Mouse (Mus musculus) midbrain, embryonic 13.5 days (tissue): Measurements from ENCODE around the gene Vps13c. TPM values are rescaled to one million over a fixed set of nuclear protein-coding genes. Genes with fewer than 3 reads are reported as not detected.

ENCODE experiments used
- ATAC-seq: fragments of 200-750 bp; cut with Nextera tagmentation; 2 replicates; pipeline ENCODE4 v1.8.0; 2017; ENCODE audit warnings: mild to moderate bottlenecking, moderate TSS enrichment, moderate library complexity
- H3K27ac ChIP-seq: fragments of 300-500 bp; sonication (generic); 2 replicates; pipeline ENCODE4 v1.5.1; 2015; ENCODE audit warnings: inconsistent platforms, mild to moderate bottlenecking, moderate library complexity
- H3K27me3 ChIP-seq: fragments of 300-500 bp; sonication (generic); 2 replicates; pipeline ENCODE4 v1.6.1; 2015; ENCODE audit warnings: mild to moderate bottlenecking, inconsistent platforms
- H3K36me3 ChIP-seq: fragments of 300-500 bp; sonication (generic); 2 replicates; pipeline ENCODE4 v1.6.1; 2015; ENCODE audit warnings: mild to moderate bottlenecking, inconsistent platforms
- H3K4me1 ChIP-seq: fragments of 300-500 bp; sonication (generic); replicated peaks from 2 replicates; pipeline ENCODE4 v1.6.1; 2015; ENCODE audit warnings: inconsistent platforms
- H3K4me2 ChIP-seq: fragments of 300-500 bp; sonication (generic); replicated peaks from 2 replicates; pipeline ENCODE4 v1.6.1; 2015; ENCODE audit warnings: moderate library complexity, mild to moderate bottlenecking, inconsistent platforms
- H3K4me3 ChIP-seq: fragments of 300-500 bp; sonication (generic); replicated peaks from 2 replicates; pipeline ENCODE4 v1.5.1; 2015; ENCODE audit warnings: mild to moderate bottlenecking, inconsistent platforms
- H3K9ac ChIP-seq: fragments of 300-500 bp; sonication (generic); replicated peaks from 2 replicates; pipeline ENCODE4 v1.6.1; 2015; ENCODE audit warnings: mild to moderate bottlenecking, inconsistent platforms
- H3K9me3 ChIP-seq: fragments of 300-500 bp; sonication (generic); 2 replicates; pipeline ENCODE4 v1.6.1; 2016; ENCODE audit warnings: mild to moderate bottlenecking, inconsistent platforms
- WGBS: fragments of 180-500 bp; shearing (Covaris S2); methylation state at CpG from one replicate; pipeline ENCODE4 v1.1.7; 2015; 5-methylcytosine and 5-hydroxymethylcytosine counted together
- polyA plus RNA-seq: library from polyadenylated mRNA; unstranded; fragments of >200 nt; fragmentation: Nextera tagmentation; extraction: Ambion mirVana; gene quantifications from 2 replicates; pipeline ENCODE4 v1.2.1, GENCODE M21; 2015

Gene Vps13c
- polyA plus RNA-seq, 1 experiment from 2014 or later = 10.0 TPM

DNA sequence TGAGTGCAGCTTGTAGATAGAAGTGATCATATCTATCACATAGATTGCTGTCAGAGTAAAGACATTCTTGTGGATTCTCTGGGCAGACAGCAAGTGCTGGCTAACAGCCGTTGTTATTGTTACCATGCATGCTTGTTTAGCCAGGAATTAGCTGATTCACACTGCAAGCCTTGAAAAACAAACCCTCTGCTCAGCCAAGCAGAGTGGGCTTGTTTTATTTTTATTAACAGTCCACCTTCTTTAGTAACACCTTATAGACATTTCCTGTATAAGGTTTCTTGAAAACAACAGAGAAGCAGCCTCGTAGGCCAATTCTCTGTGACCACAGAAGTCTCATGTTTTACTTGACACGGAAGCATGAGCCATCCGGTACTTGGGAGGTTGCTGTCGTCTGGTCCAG lies 5.7 kb upstream of the Vps13c start:
- no peak overlapping the region for H3K4me2 ChIP-seq
- no peak for ATAC-seq
- no peak overlapping the region for H3K27ac ChIP-seq
- no peaks in the 10 kb centered on the region for H3K9me3 ChIP-seq
- no peak overlapping the region for H3K4me3 ChIP-seq
- H3K9ac ChIP-seq = no peak overlapping the region
- peaks cover 41% of the 10 kb centered on the region for H3K27me3 ChIP-seq
- peaks cover 20% of the 10 kb centered on the region for H3K4me1 ChIP-seq
- H3K36me3 ChIP-seq = no peaks in the 10 kb centered on the region
- WGBS = 88% methylated on average over 5 of the region's 5 CpGs

DNA sequence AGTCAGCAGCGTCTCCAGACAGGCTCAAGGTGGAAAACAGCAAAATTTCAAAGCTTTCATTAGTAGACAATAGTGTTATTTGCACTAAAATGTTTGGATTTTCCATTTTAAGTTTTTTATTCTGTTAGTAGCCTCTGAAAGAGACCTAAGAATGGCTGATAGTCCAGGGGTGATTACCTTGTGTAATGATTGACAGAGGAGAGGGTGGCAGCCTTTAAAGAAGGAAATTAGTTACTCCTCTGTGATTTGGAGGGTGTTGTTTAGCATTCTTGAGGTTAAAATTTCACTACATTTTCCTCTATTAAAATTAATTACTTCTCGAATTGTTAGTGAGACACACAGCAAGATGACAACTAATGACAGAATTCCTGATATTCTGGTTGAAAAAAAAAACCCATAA lies 2.9 kb upstream of the Vps13c start:
- no peak for ATAC-seq
- Histone ChIP-seq H3K9me3 (no peaks in the 10 kb centered on the region), H3K27ac (no peak overlapping the region), H3K27me3 (peaks cover 14% of the 10 kb centered on the region), H3K9ac (no peak overlapping the region), H3K4me2 (no peak overlapping the region), H3K4me1 (peaks cover 20% of the 10 kb centered on the region), H3K36me3 (no peaks in the 10 kb centered on the region), H3K4me3 (no peak overlapping the region)
- WGBS = 77% methylated on average over 2 of the region's 2 CpGs

DNA sequence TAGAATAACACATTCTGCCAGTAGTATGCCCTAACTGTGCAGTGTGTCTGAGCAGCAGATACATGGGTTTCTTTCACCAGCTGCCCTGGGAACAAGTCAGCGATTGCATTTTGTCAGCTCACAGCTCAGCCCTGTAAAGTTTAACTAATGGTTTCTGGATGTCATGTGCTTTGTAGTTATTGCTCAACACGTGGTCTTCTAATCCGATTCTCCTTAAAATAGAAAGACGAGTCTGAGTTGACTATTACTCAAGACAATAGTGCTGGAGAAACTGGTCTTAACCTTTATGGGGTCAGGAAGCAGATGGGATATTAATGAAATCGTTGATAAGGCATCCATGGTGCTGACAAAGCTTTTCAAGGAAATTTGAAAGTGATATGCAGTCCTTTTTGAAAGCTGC lies 2.6 kb downstream of the Vps13c start:
- Histone ChIP-seq H3K4me3 (no peak overlapping the region), H3K36me3 (0 out of 2 replicates have a peak, but pooled peaks cover 3% of the 10 kb centered on the region), H3K27ac (no peak overlapping the region), H3K9me3 (no peaks in the 10 kb centered on the region), H3K4me1 (peaks cover 18% of the 10 kb centered on the region), H3K4me2 (no peak overlapping the region), H3K27me3 (no peaks in the 10 kb centered on the region), H3K9ac (no peak overlapping the region)
- WGBS = 79% methylated on average over 5 of the region's 5 CpGs
- ATAC-seq = no peak

DNA sequence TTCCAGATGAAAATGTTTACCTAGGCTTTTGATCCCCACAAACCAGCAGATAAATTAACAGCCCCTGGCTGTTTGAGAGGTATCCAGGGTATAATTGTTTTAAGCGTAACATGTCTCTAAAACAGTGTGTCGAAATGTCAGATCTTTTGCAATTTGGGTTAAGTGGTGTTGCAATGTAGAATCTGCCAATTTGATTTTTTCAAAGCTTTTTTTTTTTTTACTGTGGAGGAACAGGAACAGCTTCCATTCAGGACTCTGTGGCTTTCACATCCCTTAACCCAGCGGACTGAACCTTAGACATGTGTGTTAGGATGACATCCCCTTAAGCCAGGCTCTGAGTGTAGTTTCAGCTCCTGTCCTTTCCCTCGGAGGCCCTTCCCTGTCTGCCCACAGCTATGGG lies 4.8 kb downstream of the Vps13c start:
- 88% methylated on average over 4 of the region's 4 CpGs for WGBS
- no peak for ATAC-seq

DNA sequence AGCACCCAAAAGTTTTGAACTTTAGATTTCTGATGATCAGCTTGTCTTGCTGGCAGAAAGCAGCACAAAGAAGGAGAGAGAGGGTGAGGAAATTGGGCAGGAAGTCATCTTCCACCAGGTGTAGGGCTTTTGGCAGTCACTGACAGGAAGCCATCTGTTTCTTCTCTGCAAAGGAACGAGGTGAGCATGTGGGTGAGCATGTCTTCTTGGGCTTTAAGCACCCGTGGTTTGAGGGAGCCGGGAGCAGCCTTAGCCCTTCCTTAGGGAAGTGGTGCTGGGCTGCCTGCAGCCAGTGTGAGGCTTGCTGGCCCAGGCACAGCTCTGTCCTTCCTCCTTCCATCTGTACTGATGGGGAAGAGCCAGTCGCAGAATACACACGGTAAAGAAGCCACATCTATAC lies 5.5 kb downstream of the Vps13c start:
- no peaks in the 10 kb centered on the region for H3K27me3 ChIP-seq
- ATAC-seq = no peak
- peaks cover 16% of the 10 kb centered on the region for H3K4me1 ChIP-seq
- no peak overlapping the region for H3K27ac ChIP-seq
- 94% methylated on average over 5 of the region's 5 CpGs for WGBS
- H3K4me3 ChIP-seq = no peak overlapping the region
- no peak overlapping the region for H3K4me2 ChIP-seq
- 0 out of 2 replicates have a peak, but pooled peaks cover 3% of the 10 kb centered on the region for H3K36me3 ChIP-seq
- no peaks in the 10 kb centered on the region for H3K9me3 ChIP-seq
- no peak overlapping the region for H3K9ac ChIP-seq

More for the DNA sequence above, 4.8 kb downstream of the Vps13c start:
- no peak overlapping the region for H3K9ac ChIP-seq
- no peaks in the 10 kb centered on the region for H3K9me3 ChIP-seq
- no peak overlapping the region for H3K27ac ChIP-seq
- peaks cover 18% of the 10 kb centered on the region for H3K4me1 ChIP-seq
- 0 out of 2 replicates have a peak, but pooled peaks cover 3% of the 10 kb centered on the region for H3K36me3 ChIP-seq
- H3K27me3 ChIP-seq = no peaks in the 10 kb centered on the region
- H3K4me3 ChIP-seq = no peak overlapping the region
- H3K4me2 ChIP-seq = no peak overlapping the region

DNA sequence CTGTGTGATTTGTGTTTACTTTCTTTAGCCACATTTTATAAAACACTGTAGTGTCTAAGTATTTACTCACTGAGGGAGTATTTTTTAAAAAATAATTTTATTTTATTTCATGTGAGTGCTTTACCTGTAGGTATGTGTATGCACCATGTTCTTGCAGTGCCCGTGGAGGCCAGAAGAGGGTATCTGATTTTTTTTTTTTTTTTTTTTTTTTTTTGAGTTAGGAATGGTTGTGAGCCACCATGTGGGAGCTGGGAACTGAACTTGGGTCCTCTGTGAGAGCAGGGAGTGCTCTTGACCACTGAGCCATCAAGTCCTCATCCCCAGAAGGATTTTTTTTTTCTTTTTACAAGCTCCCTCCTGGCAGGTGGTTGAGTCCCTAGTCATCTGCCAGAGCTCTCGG lies 5.9 kb downstream of the Vps13c start:
- no peaks in the 10 kb centered on the region for H3K27me3 ChIP-seq
- no peak overlapping the region for H3K4me2 ChIP-seq
- H3K27ac ChIP-seq = no peak overlapping the region
- no peak overlapping the region for H3K4me3 ChIP-seq
- 94% methylated on average over 2 of the region's 2 CpGs for WGBS
- no peak overlapping the region for H3K9ac ChIP-seq
- 0 out of 2 replicates have a peak, but pooled peaks cover 3% of the 10 kb centered on the region for H3K36me3 ChIP-seq
- ATAC-seq = no peak
- peaks cover 12% of the 10 kb centered on the region for H3K4me1 ChIP-seq
- no peaks in the 10 kb centered on the region for H3K9me3 ChIP-seq

DNA sequence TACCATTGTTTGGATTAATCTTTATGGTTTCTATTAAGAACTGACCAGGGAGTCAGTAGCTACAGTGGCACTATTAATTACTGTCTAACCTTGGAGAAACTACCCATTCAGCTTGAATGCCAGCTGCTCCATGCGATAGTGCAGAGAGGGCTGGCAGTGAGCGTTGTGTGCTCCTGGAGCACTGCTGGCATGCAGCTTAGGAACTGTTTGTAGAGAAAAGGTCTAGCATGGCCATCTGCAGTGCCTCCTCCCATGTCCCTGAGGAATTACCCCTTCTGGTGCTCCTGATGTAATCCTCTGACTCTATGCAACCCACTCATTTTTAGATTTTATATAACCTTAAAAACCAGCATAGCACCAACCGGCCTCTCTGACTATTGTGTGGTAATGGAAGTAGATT lies 7.4 kb downstream of the Vps13c start:
- Histone ChIP-seq H3K4me2 (no peak overlapping the region), H3K27me3 (no peaks in the 10 kb centered on the region), H3K4me3 (no peak overlapping the region), H3K27ac (no peak overlapping the region), H3K9ac (no peak overlapping the region), H3K9me3 (no peaks in the 10 kb centered on the region), H3K36me3 (0 out of 2 replicates have a peak, but pooled peaks cover 3% of the 10 kb centered on the region), H3K4me1 (no peaks in the 10 kb centered on the region)
- WGBS = 91% methylated on average over 3 of the region's 3 CpGs
- ATAC-seq = no peak

DNA sequence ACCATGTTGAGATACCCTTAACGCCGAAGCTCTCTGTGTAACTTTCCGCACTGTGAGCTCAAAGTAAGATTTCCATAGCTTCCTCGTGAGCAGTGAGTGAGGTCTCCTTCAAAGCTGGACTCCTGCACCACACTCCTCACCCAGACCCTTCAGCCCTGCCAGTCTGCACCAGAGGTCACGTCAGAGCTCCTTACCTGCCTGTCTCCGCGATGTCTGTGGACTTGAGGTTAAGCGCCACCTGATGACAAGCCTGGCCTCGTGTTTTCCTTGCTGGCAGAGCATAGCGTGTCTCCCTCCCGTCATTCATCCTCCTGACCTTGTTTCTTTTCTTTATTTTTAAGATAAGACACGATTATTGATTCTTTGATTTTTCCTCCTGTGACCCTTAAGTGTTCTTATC lies 9.2 kb downstream of the Vps13c start:
- Histone ChIP-seq H3K27me3 (no peaks in the 10 kb centered on the region), H3K9ac (no peak overlapping the region), H3K4me3 (no peak overlapping the region), H3K36me3 (0 out of 2 replicates have a peak, but pooled peaks cover 6% of the 10 kb centered on the region), H3K4me1 (no peaks in the 10 kb centered on the region), H3K9me3 (no peaks in the 10 kb centered on the region), H3K27ac (no peak overlapping the region), H3K4me2 (no peak overlapping the region)
- no peak for ATAC-seq
- WGBS = 83% methylated on average over 12 of the region's 12 CpGs

DNA sequence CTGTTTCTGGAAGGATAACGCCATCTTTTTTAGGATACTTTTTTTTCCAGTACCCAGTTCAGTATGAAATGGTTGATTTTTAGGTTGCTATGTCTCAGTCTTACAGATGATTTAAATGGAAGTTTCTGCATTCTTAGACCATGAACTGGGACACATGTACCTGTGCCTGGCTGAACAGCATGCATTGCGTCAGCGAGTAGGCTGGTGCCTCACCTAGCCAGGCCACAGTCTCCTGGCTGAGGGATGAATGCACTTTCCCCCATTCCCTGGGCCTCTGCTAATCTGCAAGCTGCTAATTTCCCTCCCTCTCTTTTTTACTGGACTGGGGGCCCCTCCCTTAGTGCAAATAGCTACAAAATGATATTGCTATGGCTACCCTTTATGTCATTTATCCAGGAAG lies 9.7 kb downstream of the Vps13c start:
- H3K4me3 ChIP-seq = no peak overlapping the region
- no peak overlapping the region for H3K4me2 ChIP-seq
- H3K9ac ChIP-seq = no peak overlapping the region
- no peak overlapping the region for H3K27ac ChIP-seq
- ATAC-seq = no peak
- no peaks in the 10 kb centered on the region for H3K27me3 ChIP-seq
- no peaks in the 10 kb centered on the region for H3K4me1 ChIP-seq
- peaks cover 8% of the 10 kb centered on the region for H3K36me3 ChIP-seq
- 97% methylated on average over 3 of the region's 3 CpGs for WGBS
- H3K9me3 ChIP-seq = no peaks in the 10 kb centered on the region

DNA sequence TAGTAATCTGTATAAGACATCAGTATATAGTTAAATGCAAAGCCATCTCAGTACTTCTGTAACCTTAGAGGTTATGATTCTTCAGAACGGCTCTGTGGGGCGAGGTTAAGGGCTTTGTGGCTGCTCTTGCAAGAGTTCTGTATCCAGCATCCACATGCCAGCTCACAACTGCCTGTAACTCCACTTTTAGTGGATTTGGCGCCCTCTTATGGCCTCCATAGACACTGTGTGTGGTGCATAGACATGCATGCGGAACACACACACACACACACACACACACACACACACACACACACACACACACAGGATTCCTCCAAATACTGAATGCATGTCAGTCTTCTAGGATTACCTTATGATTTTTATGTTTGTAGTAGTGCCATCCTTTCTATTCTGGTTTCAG lies 11.0 kb downstream of the Vps13c start:
- Histone ChIP-seq H3K9ac (no peak overlapping the region), H3K27ac (no peak overlapping the region), H3K27me3 (no peaks in the 10 kb centered on the region), H3K4me1 (no peaks in the 10 kb centered on the region), H3K9me3 (no peaks in the 10 kb centered on the region), H3K36me3 (peaks cover 11% of the 10 kb centered on the region), H3K4me2 (no peak overlapping the region), H3K4me3 (no peak overlapping the region)
- 78% methylated on average over 4 of the region's 4 CpGs for WGBS
- no peak for ATAC-seq

DNA sequence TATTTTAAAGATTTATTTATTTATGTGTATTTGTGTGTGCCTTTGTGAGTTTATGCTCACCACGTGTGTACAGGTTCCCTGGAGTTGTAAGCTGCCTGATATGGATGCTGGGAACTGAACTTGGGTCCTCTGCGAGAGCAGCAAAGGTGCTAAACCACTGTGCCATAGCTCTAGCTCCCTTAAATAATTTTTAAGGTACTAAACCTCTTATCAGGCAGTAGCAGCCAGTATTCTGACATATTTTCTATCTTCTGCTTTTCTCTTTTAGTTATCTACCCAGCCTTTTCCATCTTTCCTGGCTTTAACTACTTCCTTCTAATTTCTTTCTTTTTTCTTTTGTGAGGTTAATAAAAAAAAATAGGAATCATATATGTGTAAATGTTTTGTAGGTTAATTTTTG lies 20.1 kb downstream of the Vps13c start:
- peaks cover 23% of the 10 kb centered on the region for H3K36me3 ChIP-seq
- ATAC-seq = no peak
- H3K4me1 ChIP-seq = no peaks in the 10 kb centered on the region
- WGBS = 91% methylated on average over 2 of the region's 2 CpGs
- no peak overlapping the region for H3K9ac ChIP-seq
- no peaks in the 10 kb centered on the region for H3K9me3 ChIP-seq
- H3K4me3 ChIP-seq = no peak overlapping the region
- H3K4me2 ChIP-seq = no peak overlapping the region
- H3K27ac ChIP-seq = no peak overlapping the region
- H3K27me3 ChIP-seq = no peaks in the 10 kb centered on the region

DNA sequence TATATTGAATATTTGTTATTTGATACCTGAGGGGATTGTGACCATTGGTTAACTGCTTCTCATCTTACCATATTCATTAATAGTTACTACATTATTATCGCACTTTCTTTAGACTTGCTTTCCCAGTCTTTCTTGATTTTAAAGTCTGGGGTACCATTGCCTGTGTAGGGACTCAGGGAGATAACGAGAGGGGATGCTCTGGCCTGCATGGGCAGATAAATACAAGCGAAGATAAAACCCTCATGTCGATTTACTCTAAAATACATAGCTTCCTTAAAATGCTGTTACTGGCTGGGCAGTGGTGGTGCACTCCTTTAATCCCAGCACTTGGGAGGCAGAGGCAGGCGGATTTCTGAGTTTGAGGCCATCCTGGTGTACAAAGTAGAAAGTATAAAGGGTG lies 23.1 kb downstream of the Vps13c start:
- Histone ChIP-seq H3K27ac (no peak overlapping the region), H3K36me3 (peaks cover 5% of the 10 kb centered on the region; the same call in 1 of the 2 replicates), H3K27me3 (no peaks in the 10 kb centered on the region), H3K4me1 (no peaks in the 10 kb centered on the region), H3K9ac (no peak overlapping the region), H3K9me3 (no peaks in the 10 kb centered on the region), H3K4me2 (no peak overlapping the region), H3K4me3 (no peak overlapping the region)
- WGBS = 92% methylated on average over 5 of the region's 5 CpGs
- ATAC-seq = no peak

DNA sequence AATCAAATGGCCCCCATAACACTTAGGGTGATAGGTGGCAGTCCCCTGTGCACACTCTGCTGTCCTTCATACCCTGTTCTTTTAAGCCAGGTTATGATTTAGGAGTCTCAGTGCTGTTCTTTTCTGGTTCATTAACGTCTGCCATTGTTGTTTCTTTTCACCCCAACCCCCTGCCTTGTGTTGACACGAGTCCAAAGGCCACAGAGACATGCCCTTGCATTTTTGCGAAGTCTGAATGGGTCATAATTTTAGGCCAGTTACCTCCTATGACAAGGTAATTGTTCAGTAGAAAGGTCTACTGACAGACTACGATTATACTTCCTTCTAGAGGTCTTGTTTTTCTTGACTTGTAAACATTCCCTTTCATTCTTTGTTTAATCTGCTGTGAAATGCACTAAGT lies 23.8 kb downstream of the Vps13c start:
- no peak for ATAC-seq
- peaks cover 4% of the 10 kb centered on the region; the same call in 1 of the 2 replicates for H3K36me3 ChIP-seq
- WGBS = 54% methylated on average over 4 of the region's 4 CpGs
- H3K9ac ChIP-seq = no peak overlapping the region
- no peak overlapping the region for H3K4me2 ChIP-seq
- H3K4me3 ChIP-seq = no peak overlapping the region
- no peak overlapping the region for H3K27ac ChIP-seq
- H3K9me3 ChIP-seq = no peaks in the 10 kb centered on the region
- no peaks in the 10 kb centered on the region for H3K27me3 ChIP-seq
- H3K4me1 ChIP-seq = no peaks in the 10 kb centered on the region
